Mouse (Mus musculus): ENCODE measurements around the gene Elmsan1.
"Not testable (repeated sequence)": the region's sequence is repeated elsewhere in the genome, so short reads cannot be mapped to it uniquely, and the experiment has no call there.

The Elmsan1 gene

DNA sequence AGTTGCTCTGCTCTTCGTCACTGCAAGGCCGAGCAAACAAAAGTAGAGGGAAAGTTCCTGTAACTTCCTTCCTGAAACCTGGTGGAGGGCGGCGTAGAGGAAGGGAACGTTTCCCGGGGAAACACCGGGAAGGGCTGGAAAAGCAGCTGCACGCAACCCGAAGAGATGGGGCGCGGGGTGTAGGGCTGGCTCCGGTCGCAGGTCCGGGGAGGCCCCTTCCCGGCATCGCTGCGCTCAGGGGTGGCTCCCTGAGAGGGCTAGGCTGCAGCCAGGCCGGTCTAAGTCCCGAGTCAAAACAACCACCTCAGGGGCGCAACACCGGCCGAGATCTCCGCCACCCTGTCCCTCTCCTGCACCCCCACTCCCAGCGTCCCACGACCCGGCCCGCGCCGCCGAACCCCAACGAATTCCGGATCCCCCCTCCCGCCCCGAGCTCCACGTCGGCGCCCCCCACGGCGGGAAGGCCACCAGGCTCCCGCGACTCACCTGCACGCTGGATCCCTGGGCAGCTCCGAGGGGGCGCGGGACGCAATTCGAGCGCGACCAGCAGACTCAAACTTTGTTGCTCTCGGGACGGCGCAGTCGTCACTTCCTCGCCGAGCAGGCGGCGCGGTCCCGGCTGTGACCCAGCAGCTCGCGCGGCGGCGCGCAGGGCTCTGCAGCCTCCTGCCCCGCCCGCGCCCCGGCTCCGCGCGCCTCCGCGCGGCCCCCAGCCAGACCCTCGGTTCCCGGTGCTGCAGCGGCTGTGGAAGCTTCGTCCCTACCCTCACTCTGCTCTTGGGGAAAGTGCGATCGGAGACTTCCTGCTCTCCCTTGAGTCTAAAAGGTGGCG, at the start of gene Elmsan1:
Elmsan1 (minus strand) TSS at position 593 of the 832 bp plus-strand sequence.
- peak; percentile 88 for DNase-seq

DNA sequence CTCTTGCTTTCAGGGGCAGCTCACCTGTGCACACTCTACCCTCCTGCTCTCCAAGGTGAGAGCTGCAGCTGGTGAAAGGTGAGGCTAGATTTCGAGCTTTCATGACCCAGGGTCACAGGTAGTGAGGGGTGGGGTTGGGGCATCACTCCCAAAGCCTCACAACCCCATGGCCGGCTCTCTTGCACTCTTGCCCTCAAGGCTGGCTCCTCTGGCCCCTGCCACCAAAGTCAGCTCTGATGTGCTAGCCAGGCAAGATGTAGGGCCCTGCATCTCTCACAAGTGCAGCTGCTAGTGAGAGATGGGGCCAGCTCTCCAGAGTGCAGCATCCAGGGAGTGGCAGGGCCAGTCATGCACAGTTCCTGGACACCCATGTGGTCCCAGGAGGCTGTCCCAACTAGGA, 48.6 kb upstream of the Elmsan1 start:
- DNase-seq, result no peak

DNA sequence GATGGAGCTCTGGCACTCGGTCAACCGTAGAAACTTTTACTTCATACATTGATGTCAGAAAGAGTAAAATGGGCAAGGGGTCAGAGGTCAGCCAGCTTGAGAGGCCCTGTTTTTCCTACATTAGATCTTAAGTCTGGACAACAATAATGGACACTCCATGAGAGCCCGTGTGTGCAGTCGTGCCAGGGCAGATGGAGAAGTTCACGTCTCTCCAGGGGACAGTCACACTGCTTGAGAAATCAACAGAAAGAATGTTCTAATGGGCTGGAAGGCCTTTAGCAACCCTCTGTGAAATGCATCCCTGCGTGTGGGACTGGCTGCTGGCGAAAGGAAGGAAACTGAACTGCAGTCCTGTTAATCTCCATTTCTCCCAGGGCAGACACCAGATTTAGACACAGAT, 41.7 kb upstream of the Elmsan1 start:
- DNase-seq, result no peak

DNA sequence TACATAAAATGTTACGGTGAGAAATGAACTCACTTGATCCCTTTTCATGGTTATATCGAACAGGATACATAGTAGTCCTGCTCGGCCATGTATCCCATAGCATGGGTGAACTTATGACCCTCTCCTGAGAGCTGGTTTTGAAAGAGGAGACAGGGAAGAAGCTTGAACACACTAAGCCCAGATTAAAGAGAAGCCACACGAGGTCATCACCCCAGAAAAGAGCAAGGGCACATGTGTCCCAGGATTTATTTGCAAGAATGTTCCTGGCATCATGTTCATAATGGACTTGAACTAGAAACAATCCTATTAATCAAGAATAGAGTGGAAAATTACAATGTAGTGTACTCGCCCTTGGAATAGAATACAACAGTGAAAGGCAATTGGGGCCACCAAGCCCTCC, 36.2 kb upstream of the Elmsan1 start:
- no peak for DNase-seq

DNA sequence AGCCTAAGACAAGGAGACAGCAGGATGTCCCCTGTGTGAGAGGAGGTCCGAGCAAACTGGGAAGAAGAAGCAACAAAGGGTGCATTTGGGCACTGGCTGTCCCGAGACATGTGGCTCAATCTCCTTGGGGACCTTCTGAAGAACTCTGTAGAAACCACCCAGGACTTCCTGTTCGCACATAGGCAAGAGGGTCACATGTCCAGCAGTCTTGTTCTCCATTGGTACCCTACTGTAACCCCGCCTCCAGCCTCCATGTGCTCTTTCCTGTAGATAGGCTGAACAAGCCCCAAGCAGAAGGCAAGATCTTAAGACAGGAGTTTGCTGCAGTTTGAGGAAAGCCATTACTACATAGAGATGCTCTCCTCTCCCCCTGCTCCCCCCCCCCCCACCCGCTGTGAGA, 34.1 kb upstream of the Elmsan1 start:
- peak; percentile 10 for DNase-seq

DNA sequence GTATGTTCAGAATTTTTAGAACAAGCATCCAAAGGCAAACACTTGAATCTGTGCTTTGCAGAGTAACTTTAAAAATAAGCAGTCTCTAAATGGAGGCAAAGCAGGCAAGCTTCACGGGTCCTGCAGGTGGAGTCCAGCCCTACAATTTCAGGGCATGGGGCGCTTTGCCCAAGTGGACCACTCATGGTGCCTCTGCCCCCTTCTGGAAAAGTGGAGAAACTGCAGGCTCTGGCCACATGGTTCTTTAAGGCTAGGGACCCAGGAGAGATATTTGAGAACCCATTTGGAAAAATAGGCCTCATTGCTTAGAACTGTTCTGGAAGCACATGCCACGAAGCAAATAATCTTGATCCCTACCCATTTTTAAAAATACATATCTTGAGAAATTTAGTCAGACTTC, 30.5 kb upstream of the Elmsan1 start:
- peak; percentile 85 for DNase-seq

DNA sequence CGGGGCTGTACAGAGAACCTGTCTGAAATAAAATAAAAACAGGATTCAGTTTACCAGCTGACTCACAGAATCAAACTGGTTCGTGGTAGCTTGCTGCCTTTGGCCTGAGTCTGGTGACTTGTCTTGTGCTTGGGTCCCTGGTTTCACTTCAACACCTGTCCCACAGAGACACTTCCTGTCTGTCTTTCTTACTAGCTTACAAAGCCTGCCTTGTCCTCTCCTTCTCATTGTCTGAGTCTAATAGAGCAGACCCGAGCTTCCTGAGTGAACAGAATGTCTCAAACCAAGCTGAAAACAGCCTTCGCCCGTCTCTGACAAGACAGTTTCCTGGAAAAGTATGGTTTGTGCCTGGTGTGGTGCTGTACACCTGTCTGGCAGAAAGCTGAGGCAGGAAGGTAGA, 27.0 kb upstream of the Elmsan1 start:
- no peak for DNase-seq

DNA sequence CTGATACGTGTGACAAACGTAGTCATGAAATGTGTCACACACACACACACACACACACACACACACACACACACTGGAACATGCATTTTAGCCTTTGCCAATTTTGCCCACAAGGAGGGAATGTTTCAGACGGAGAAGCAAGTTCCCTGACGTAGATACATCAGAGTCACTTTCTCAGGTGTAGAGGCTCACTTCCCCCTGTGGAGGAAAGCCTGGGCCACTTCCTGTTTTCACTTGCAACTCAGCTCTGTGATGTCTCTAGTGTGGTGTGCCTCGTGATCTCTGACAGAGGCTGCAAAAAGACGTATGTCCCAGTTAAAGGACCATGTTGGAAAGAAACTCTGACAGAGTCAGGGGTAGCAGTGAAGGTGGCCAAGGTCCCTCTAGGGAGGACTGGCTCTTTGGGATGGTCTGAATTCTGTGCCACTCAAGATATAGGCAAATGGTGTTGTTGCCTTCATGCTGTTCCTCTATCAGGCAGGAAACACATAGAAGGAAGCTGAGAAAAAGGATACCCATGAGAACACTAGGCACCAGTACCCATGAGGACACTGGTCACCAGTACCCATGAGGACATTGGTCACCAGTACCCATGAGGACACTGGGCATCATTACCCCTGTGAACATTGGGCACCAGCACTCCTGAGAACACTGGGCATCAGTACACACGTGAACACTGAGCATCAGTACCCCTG, 24.5 kb upstream of the Elmsan1 start:
- peak; percentile 58 for DNase-seq

DNA sequence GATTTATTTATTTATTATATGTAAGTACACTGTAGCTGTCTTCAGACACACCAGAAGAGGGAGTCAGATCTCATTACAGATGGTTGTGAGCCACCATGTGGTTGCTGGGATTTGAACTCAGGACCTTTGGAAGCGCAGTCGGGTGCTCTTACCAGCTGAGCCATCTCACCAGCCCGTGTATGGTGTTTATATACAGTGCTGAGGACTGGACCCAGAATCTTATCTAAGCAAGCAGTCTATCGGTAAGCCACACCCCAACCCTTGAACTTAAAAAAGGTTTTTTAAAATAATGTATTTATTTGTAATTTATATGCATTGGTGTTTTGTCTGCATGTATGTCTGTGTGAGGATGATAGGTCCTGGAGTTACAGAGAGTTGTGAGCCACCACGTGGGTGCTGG, 18.4 kb upstream of the Elmsan1 start:
- not testable (repeated sequence) for DNase-seq

DNA sequence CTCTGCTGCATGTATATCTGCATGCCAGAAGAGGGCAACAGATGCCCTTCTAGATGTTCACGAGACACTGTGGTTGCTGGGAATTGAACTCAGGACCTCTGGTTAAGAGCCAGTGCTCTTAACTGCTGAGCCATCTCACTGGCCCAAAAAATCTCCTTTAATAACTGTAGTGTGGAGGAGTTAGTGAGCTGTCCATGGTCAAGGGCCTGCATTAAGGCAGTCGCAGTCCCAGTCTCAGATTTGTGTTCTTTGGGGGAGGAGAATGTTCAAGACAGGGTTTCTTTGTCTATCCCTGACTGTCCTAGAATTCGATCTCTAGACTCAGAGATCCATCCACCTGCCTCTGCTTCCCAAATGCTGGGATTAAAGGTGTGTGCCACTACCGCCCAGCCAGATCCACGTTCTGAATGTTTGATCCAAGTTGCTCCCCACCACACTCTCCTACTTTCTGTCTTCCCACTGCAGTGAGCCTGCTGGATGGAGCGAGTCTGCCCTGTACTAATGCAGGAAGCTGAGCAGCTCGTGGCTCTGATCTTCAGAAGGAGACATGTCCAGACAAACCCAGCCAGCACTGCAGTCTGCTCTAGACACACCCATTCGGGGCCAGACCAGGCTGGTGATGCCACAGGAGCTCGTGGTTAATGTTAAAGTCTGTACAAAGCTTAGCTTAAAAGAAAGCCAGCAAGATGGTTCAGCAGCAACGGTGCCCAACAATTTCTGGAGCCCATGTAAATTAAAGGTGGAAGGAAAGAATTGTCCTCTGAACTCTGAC, 17.5 kb upstream of the Elmsan1 start:
- DNase-seq, result no peak

DNA sequence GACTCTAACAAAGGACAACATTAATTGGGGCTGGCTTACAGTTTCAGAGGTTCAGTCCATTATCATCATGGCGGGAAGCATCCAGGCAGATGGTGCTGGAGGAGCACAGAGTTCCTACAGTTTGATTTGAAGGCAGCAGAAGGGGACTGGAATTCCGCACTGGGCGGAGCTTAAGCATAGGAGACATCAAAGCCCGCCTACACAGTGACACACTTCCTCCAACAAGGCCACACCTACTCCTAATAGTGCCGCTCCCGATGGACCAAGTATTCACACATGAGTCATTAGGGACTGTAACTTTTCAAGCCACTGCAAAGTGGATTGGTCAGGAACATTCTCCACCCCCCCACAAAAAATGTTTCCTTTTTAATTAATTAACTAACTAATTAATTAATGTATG, 16.9 kb upstream of the Elmsan1 start:
- no peak for DNase-seq

DNA sequence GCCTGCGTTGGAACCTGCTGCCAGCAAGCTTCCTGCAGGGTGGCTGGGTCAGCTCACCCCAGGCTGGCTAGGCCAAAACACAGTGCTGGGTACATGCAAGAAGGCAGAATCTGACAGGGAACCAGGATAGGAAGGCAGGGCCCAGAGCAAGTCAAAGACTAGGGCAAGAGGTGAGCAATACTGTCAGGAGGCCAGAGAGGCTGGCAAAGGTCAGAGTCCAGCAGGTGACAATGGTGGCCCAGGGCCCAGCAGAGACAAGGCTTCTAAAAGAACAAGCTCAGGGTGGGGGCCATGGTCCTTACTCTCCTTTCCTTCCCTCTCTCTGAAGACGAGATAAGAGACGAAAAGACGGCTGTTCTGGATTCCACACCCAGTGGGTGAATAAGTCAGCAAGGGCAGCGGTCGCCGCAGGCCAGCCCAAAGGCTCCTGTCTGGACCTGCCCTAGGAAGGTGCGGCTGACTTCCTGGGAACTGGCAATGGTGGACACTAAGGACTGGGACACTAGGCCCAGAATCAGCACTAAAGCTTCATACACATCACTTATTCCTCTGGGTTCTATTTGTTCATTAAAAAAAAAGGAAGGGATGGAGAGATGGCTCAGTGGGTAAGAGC, 14.9 kb upstream of the Elmsan1 start:
- no peak for DNase-seq

DNA sequence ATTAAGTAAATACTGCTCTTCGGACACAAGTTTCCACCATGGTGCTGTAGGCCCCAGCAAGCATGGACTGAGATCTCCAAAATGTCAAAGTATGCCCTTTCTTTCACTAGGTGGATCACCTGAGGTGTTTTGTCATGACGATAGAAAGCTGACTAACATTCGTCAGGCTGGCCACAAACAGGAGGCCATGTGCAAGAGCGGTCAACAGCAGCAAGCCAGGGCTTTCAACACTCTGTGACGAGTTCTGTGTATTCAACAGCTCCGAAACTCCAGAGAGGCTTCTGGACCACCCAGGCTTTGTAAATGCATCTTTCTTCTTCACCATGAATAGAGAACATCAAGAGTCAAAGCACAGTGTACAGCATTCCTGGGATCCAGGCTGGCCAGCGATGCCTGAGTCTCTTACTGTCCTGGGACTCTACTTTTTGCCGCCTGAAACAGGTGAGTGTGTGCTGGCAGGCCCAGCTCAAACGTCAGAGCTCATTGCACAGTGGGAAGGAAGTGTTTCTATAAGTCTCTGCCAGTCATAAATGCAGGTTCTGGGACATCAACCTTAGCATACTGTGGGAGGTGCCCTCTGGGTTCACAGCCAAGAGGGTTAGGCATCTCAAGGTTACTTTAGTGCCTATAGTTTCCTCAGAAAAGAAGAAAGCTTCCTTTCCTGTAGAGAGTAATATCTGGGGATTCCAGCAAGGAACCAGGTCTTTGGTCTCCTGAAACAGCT, 7.6 kb upstream of the Elmsan1 start:
- no peak for DNase-seq

DNA sequence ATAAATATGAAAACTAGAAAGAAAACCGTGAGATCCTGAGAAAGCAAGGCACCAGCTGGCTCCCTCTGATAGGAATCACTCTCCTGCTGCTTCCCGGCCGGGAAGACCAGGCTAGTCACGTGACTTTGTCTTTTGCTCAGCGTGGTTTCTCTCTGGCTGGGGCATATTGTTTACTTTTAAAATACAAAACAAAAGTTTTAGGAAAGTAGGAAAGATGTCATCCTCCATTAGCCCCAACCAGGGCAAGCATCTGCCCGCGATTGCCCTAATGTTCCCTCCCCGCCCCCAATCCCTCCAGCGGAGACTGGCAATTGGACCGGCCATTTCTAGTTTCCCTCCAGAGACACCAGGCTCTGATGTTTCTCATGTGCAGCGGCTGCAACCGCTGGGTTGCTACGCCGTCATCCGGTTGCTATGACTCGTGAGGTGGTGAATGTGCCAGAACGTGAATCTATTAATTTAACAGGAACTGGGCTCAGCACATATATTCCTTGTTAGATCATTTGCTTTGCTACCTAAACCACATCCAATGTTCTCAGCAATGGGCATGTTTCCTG, 3.8 kb upstream of the Elmsan1 start:
- peak; percentile 72 for DNase-seq

DNA sequence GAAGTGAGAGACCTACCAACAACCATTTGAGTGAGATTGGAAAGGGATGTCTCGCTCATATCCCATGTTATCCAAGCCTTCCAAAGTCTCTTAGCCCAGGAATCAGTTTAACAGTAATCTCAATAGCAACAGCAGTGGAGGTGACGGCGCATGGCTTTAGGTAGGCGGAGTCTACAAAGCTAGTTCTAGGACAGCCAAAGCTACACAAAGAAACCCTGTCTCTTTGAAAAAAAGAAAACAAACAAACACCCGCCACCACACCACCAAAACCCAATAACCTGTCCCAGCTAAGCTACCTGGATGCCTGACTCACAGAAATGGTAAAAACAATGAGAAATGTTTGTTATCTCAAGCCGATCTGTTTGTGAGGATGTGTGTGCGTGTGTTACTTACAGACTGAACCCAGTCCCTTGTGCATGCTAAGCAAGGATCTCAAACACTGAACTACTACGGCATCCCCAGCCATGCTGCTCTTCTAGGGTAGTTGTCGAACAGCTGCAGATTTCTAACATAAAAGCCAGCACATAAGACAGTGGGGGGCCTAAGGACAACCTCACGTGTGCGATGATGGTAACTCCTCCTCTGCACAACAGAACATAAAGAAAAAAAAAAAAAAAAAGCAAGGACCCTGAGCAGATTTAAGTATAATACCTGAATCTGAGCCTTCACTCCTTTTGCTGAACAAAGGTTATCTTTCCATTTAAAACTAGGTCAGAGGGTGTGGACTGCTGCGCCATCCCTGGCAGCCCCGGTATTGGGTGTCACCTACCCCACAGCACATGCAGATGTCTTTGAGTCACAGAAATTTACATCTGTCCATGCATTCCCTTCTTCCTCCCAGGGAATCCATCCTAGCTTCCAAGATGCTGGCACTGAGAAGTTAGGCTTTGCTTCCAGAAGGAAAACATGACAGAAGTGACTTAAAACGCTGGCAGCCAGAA, 2.5 kb upstream of the Elmsan1 start:
- no peak for DNase-seq

DNA sequence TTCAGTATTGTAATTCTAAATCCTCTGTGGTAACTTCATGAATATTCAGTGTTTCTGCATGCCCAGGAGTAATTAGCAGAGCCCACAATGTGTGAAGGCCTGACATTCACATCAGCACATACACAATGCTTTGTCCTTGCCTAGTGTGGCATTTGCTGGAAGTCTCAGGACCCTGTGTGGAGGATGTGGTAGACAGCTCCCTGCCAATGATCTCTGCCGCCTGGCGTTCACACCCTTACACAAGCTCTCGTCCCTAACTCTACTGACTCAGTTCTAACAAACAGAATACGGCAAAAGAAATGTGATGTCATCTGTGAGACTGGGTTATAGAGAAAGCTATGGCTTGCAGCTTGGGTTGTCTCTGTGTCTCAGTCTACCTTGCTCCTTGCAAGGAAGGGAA, 1.8 kb upstream of the Elmsan1 start:
- no peak for DNase-seq

DNA sequence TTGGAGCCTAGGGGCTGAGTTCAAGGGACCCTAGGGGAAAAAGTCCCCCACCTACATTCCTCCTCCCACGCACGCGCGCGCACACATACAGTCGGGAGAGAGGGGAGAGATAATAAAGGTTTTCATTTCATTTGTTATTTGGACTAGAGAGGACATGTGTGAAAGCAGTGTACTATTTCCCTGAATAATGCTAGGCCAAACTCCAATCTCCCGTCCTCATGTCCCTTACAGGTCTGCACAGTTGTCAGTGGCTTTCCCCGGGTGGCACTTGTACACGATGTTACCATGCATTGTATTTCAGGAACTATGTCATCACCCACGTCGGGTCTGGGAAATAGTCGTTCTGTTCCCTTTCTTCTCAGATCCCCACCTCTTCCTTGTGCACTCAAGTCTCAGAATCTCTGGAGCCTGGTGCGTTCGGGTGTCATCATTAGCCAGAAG, 460 bp upstream of the Elmsan1 start:
- peak; percentile 68 for DNase-seq

DNA sequence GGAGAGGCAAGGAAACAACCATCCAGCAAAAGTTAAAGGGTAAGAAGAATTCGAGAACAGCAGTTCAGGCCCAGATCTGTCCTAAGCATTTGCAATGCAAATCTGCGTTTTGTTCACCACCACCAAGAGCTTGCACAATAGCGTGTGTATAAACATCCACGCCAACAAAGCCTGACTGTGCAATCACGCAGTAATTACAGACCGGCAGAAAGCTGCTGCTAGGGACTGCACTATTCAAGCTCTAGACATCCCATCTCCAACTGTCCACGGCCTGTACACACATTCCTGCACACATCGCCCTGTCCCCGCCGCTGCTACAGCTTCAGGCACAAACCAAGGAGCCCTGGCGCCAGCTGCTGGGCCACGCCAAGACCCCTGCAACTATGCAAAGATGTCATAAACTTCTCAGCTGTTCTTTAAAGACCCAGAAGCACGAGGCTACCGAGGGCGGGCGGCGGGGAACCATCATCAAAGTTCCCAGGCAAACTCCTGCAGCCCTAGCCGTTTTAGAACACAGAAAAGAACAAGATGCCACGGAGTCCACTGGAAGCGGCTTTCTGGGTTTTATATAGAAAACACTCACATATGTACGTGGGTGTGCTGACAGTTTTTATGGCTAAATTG, 1.1 kb downstream of the Elmsan1 start:
- DNase-seq, result peak; percentile 83

DNA sequence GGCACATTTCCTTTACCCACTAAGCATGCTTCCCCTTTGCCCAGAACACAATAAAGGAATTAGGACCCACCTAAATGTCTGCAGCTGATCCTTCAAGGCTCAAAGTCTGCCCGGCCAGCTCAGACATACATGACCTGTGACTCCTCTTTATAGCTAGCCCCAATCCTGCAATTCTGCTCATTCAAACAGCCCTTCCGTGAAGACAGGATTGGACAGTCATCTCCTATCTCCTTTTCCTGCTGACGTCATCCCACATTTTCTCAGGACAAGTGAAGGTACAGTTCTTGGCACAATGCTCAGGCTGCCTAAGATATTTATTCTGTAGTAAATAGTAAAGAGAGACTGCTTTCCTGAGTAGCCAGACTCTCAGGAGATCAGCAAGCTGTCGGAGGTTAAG, 1.6 kb downstream of the Elmsan1 start:
- peak; percentile 68 for DNase-seq

DNA sequence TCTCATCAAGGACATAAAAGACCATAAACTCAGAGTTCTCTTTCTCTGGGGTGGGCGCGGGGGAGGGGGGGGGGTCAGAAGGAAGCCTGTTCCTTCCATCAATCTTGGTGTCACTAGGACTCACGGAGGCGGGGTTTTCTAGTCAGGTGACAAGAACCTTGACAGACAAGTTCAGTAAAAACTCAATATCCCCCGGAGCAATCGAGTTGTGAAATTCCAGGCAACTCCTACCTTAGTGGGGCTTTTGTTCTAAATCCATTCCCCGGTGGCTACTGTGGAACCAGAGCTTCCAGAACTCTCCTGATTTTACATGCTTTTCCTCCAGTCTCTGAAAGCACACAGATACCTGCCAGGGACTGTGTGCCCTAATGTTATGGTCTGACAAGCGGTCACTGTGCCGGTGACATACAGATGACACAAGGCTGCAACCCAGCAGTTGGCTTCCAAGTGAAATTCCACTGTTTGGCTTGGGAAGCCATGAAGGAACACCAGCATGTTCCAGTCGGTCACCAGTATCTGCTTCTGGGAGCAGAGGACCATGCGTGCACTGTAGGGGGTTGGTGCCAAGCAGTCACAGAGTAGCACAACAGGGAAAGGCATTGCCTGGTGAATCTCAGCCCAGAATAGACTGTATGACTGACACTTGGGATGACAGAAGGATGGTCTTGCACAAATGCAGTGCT, 2.8 kb downstream of the Elmsan1 start:
- DNase-seq, result peak; percentile 28
